Mouse (Mus musculus): ENCODE data around the gene Pgap2. TPM values are rescaled to one million over a fixed set of nuclear protein-coding genes. Genes with fewer than 3 reads are reported as not detected.

The Pgap2 gene
- total RNA-seq, 2 experiments from 2014 or later = 19.5 to 24.9 TPM

DNA sequence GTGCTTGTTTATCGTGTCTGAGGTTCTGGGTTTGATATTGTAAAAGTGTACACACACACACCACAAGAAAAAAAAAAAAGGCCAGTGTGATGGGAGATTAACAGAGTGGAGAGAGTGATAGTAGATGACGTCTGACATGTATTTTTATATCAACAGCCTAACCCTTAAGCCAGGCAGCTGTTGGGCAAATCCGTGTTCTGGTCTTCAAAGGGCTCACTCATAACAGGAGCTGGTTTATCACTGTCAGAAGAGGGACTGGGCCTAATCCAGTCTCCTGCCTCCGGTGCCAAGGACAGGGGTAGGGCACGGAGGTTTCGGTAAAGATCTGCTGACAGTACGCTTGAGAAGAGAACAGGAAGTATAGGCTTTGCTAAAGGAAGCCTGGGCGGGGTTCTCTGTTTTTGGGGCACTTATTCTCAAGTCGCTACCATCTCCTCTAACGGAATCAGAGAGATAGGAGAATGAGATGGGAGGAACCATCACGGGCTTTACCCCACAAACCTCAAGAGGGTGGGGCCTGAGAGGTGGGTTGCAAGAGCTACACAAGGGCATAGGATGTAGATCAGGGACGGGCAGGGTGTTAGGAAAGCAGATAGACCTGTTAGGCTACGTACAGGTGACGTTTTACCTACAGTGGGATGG is 56.5 kb downstream of the Pgap2 start:
- DNase-seq = peak; percentile 33

DNA sequence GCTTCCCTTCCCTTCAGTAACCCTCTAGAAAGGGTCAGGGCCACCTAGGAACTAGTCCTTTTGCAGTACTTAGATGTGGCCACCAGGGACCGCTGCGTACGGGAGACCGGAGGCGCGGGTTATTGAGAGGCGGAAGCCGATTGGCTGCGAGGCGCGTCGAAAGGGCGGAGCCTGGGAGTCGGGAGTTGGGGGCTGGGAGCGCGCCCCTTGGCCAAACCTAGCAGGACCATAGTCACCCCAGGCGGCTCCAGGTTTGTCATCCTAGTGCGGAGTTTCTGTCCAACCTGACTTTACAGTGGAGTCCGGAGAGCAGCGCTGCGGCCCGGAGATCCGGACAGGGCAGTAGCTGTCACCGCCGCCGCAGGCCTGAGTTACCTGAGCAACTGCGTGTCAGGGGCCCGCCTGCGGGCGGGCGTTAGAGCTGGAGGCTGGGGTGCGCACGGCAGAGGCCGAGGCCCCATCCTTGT is 57.1 kb downstream of the Pgap2 start:
- DNase-seq = peak; percentile 91

DNA sequence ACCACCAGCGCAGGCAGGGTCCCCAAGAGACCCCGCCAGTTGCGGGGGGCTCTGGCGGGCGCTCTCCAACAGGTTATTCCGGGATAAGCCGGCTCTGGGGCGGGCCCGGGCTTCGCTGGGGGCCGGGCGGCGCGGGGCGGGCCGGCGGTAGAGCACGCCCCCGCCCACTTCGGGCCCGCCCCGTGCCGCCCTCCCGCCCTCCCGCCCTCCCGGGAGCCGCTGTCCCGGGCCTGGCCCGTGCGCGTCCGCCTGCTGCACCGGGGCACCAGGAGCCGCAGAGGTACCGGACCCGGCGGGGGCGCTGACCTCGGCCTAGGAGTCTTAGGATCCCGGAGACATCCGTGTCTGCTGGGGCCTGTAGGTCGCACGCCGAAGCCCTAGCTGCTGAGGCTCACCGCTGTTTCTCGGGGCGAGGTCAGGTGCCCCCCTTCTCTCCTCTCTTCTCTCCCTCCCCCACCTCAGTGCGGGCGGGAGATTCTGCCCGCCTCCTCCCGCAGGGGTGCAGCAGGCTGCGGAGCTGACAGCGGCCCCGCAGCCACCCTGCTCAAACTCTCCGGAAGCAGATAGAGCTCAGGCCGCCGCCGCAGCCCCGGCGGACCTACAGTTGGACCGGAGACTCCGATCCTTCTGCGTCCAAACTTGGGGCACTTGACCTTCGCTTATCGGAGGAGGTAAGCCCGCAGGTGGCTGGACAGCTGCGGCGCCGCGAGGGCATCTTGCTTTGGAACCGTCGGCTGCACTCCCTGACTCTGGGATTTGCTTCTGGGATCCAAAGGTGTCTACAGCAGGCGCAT is 57.8 kb downstream of the Pgap2 start, which contains the start of gene Stim1:
TSS of gene Stim1 (plus strand) at position 206 of the 794 bp plus-strand sequence.
- DNase-seq = peak; percentile 79

DNA sequence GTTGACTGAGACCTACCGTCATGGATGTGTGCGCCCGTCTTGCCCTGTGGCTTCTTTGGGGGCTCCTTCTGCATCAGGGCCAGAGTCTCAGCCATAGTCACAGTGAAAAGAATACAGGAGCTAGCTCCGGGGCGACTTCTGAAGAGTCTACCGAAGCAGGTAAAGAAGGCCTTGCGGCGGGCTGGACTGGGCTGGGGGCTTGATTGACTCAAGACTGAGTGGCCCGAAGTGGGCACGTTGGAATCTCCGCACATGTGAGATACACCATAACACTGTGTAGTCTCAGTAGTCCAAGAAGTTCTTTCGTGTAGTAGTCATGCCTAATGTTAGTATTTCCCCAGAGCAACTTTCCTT is 58.4 kb downstream of the Pgap2 start:
- DNase-seq = no peak

DNA sequence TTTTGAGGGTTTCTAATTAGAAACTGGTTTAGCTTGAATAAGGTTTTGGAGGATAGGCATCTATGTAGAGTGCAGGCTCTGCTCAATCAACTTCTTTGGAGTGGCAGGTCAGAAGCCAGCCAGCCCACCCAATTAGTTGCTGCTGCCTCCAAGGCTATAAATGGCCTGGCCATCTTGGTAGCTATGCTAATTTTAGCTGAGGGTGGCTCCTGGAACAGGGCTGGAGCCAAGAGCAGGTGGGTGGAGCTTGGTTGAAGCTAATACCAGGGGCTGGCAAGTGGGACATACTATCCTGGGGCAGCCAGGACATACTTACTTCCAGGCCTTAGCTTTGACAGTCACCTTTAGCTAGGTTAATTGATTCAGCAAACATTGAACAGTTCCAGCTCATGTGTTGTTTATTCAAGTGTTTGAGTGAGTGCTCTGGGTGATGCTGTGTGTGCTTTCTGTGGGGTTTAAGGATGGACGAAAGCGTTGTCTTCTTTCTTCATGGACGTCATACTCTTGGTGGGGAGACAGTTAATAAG is 62.5 kb downstream of the Pgap2 start:
- DNase-seq = peak; percentile 76

DNA sequence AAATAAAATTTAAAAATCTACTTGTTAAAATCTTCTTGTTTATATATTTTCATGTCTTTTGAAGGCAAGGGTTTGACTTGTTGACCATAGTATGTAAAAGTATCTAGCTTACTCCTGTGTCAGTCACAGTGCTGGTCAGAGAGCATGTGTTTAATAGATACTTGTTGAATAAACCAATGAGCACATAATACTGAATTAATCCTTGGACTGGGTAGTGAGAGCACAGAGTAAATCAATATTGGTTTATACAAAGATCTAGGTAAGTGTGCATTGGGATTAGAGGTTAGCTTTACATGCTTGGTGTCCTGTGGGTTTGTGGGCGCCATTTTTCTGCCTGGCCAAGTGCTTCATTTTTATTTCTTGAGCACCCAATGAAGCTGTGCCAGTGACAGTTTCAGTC is 71.4 kb downstream of the Pgap2 start:
- no peak for DNase-seq

DNA sequence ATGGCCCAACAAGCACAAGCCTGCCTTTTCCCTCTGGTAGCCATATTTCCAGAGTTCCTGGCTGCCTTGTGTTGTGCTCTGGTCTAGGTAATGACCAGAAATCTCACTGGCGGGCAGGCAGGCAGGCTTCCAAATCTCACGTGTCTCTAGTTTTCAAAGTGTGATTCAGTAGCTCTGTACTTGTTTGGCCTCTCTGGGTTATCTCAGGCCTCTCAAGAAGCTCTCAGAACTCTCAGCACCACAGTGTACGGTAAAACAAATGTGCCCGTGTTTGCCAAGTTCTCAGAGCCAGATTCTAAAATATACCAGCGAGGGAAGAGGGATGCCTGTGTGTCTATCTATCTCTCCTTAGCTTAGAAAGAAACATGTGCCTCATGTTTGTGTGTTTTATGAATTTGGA is 72.3 kb downstream of the Pgap2 start:
- no peak for DNase-seq

Other genes starting within 250 kb of the Pgap2 start
- 1 to 10 TPM; 1.9 to 2.7 TPM for gene Il18bp, start 191.5 kb upstream of the Pgap2 start, total RNA-seq (2021)
- gene Rnf121, start 144.7 kb upstream of the Pgap2 start, total RNA-seq (2021) = 10 to 100 TPM; 22.4 to 24.2 TPM
- gene Xndc1, start 144.7 kb upstream of the Pgap2 start, total RNA-seq (2021) = 1 to 10 TPM; 4.5 to 5.1 TPM
- under 1 TPM in 1 of 2 experiments, not detected in 1; 0.80 TPM for gene Xntrpc, start 144.5 kb upstream of the Pgap2 start, total RNA-seq (2021)
- gene Trpc2, start 127.1 kb upstream of the Pgap2 start, total RNA-seq (2021) = 1 to 10 TPM in 1 of 2 experiments, under 1 TPM in 1; 0.43 to 1.1 TPM
- 100 to 1,000 TPM; 383 to 418 TPM for gene Art1, start 108.5 kb upstream of the Pgap2 start, total RNA-seq (2021)
- 10 to 100 TPM; 10.2 to 10.3 TPM for gene Art5, start 100.7 kb upstream of the Pgap2 start, total RNA-seq (2021)
- gene Chrna10, start 93.4 kb upstream of the Pgap2 start, total RNA-seq (2021) = not detected
- gene Nup98, start within 50 bp of the Pgap2 start, total RNA-seq (2021) = 10 to 100 TPM; 19.9 to 22.9 TPM
- 10 to 100 TPM; 14.6 to 15.5 TPM for gene Rhog, start 45.8 kb downstream of the Pgap2 start, total RNA-seq (2021)
- gene Stim1, start 57.6 kb downstream of the Pgap2 start, total RNA-seq (2021) = 100 to 1,000 TPM; 169 to 171 TPM
- 10 to 100 TPM; 12.1 to 12.6 TPM for gene Rrm1, start 231.5 kb downstream of the Pgap2 start, total RNA-seq (2021)

Measured in gastrocnemius, postnatal 25 days (tissue).